Mouse (Mus musculus) CD4-positive, CD25-positive, alpha-beta regulatory T cell, adult 2 months (primary cell): ENCODE results near the gene Adarb2.

ENCODE experiments used
- DNase-seq: peaks from one replicate; pipeline ENCODE4 v3.0.0-alpha.2; 2012; ENCODE audit warnings: low read depth, low spot score

Adarb2 gene

DNA sequence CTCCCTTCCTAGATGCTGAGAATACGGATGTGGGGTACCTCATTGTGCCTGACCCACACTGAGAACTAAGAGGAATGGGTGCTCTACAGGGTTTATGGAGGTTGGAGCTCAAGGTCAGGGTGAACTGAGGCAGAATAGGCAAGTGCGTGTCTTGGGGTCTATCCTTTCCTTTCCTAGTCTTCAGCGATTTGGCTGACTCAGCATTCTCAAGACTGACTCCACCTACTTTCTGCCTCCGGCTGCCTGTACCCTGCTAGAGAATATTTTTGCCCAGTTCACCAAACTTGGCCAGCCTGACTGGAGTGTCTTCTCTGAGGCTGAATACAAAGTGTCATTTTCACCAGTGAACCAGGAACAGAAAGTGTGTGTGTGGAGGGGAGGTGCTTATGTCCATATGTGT, 163.4 kb downstream of the Adarb2 start:
- DNase-seq: no peak

DNA sequence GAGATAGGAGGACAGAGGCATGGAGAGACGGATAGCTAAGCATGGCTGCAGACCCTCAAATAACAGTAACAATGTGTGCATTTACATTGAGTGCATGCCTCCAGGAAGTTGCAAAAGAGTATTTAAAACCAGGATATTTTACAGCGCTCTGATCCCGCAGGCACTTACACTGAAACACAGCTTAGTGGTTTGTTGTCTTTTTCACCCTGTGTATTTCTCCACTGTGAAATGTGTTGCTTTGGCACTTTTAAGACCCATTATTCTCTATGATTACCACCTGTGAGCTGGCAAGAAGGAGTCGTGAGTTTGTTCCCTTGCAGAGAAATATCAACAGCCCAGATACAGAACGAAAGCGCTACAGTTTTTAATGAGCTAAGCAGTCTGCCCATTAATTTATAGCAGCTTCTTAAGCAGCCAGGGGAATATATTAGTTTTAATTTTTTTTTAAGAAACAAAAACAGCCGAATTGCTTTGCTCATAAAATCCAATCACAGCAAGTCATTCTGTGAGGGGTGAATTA, 167.3 kb downstream of the Adarb2 start:
- DNase-seq: no peak

DNA sequence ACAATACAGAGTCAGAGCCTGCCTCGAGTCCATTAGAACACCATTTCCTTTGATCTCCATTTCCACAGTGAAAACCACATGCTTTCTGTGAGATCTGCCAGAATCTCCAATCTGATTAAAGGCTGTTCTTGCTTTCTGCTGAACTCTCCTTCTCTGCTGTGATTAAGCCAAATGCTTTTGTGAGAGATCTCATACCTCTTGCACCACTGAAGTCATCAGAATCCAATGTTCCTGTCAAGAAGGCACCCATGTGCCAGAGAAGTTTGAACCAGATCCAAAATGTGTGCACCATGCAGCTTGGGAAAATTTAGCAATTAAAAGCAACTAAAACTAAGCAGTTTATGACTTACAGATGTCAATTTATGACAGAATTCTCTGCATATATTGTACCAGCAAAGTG, 185.9 kb downstream of the Adarb2 start:
- DNase-seq: no peak

DNA sequence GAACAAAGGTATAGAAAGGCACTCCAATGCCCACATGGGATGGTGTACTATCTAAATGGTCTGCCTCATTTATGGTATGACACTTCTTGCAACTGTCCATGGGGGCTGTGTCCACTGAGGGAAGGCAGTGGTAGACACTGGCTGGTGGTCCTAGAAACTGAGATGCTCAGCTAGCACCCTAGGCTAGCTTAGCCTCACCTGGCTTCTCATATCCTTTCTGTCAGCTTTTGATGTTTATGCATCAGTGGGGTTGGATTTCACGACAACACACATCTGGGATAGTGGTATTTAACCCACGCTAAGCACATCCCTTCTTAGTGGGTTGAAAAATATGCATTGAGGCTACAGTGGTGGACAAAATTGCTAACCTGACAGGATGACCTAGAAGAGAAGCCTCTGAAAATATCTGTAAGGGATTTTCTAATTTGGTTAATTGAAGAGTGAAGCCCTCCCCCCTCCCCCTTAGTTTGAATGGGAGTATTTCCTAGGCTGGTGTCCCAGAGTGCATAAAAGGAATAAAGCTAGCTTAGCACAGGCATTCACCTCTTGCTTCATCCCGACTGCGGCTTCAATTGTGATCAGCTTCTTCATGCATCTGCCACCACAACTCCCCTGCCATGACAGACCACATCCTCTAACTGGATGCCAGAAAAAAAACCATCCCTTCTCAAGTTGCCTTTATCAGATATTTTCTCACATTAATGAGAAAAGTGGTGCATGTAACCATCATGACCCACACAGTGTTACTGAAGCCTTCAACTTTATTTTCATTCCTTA, 197.8 kb downstream of the Adarb2 start:
- DNase-seq: peak; percentile 20

DNA sequence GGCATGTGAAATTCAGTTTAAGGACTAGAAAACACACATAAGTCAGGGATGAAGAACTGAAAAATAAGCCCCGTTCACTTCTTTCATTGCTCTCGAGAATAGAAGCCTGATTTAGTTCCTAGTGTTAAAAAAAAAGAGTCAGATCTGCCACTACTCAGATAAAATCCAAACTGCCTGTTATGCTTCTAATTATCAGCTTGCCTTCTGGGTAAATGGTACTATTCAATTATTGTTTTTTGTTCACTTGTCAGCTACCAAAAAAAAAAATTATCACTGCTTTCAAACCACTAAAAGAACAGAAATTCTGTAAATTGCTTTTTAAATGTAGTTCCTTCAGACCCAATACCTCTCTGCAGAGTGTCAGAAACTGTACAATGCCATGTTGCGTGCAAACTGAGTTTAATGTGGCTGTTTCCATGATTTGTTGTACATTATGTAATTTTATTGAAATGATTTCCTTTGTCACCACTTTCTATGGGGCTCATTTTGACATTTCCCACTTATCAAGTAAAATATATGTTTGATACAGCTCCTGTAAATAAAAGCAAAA, 199.7 kb downstream of the Adarb2 start:
- DNase-seq: no peak

DNA sequence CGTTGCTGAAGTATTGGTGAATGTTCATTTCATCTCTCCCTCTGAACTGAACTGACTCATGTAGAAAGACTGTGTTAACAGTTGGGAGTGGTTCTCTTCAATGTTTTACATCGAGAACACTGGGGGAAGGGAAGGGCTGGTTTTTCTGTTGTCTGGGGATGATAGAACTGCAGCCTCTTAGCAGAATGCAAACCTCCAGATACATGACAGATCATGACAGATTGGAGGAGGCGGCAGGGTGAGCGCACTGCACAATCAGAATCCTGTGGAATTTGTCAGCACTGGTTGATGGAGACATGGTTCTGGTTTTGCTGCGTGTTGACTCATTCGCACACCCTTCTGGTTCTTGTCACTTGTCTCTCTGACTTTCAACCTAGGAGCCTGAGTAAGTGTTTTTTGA, 203.4 kb downstream of the Adarb2 start:
- DNase-seq: no peak

DNA sequence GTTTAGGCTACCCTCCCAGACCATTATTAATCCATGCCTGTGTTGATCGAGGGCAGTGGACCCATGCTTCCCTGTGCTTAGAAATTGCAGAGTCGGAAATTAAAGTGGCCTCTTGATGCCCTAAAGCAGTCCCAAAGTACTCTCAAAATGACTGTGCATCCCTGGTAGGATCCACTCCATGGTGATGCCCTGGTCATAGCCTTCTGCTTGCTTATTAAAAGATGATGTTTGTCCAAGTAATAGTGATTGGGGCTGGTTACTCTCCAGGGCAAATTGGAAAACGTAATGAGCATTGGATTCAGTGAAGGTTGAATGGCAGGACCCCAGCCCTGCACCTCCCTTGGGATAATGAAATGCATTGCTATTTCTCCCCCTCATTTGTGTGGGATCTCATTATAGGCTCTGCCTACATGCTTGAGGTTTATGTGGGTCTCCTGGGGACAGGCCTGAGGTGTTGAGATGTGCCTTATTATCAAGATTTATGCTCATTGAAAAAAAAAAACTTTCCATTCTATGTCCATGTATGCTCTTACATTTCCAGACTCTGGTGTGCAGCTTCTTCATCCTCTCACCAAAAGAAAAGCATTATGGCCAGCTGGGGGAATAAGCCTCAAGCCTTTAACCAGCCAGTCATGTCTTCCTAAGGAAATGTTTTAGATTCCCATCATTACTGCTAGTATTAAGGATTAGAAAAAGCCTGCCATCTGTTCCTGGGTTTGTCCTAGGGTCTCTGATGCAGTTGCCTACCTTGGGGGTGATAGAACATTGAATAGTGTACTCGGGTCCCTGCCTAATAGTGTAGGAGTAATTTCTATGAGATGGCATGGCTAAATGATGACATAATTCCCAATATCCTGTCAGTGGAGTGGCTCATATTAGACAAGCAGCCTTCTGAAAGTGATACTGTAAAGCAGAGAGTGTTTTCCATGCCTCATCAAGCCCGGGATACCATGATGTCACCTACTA, 208.0 kb downstream of the Adarb2 start:
- DNase-seq: no peak

DNA sequence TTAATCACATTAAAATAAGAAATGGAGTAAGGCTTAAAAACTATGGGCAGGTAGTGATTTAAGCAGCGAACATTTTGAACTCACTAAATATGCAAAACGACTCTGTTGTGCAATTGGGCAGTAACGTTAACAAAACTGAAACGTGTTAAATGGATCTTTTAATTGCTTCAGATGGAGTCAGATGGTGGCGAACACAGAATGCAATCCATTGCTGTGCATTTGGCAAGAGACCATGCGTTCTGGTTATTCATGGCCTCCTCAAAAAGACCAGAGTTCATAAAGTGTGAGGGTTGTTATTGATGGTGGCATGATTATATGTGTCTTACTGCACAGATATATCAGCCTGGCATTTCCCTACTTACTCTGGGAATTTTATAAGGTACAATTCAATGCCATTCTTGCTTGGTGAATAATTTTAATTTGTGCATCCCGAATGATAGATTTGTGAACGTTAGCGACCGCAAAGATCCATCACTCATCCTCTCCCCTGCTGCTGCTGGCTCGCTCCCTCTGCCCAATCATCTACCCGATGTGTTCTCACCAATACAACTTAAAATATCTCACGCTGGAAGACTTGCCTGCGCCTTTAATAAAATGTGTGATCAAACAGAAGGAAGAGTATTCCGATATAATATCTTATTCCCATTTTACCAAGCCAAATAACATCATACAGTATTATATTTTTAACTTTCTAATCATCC, 221.5 kb downstream of the Adarb2 start:
- no peak for DNase-seq

DNA sequence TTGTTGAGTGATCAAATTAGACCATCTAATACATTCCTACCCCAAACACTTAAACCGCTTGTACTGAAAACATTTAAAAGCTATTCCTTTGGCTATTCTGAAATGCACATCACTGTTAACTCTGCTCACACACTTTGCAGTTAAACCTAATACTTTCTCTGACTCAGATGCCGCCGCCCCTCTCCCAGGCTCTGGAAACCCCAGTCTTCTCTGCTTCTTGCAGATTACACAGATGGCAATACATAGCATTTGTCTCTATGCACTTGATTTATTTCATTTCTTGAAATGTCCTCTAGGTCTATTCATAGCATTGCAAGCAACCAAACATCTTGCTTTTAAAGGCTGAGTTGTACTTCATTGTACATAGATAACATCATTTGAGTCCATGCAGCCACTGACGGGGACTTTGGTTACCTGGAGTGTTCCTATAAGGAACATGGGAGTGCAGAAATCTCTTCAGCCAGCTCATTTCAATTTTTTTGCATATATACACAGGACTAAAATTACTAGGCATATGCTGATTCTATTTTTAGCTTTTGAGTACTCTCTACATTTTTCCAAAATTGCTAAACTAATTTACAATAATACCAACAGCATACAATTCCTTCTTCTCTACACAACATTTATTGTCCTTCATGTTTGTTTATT, 236.6 kb downstream of the Adarb2 start:
- no peak for DNase-seq

DNA sequence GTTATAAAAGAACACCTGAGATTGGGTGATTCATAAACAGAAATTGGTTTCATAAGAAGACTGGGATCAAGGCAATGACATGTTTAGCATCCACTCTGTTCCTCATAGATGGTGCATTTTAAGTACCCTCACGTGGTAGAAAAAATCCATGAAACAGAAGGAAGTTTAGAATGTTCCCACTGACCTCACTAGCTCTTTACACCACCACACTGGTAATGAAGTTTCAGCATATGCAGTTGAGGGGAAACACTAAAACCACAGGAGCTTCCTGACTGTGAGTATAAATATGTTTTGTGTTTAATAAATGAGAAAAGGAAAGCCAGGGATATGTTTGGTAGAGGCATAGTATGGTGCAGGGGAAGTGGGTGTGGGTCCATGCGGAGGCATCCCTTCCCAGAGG, 242.7 kb downstream of the Adarb2 start:
- no peak for DNase-seq

DNA sequence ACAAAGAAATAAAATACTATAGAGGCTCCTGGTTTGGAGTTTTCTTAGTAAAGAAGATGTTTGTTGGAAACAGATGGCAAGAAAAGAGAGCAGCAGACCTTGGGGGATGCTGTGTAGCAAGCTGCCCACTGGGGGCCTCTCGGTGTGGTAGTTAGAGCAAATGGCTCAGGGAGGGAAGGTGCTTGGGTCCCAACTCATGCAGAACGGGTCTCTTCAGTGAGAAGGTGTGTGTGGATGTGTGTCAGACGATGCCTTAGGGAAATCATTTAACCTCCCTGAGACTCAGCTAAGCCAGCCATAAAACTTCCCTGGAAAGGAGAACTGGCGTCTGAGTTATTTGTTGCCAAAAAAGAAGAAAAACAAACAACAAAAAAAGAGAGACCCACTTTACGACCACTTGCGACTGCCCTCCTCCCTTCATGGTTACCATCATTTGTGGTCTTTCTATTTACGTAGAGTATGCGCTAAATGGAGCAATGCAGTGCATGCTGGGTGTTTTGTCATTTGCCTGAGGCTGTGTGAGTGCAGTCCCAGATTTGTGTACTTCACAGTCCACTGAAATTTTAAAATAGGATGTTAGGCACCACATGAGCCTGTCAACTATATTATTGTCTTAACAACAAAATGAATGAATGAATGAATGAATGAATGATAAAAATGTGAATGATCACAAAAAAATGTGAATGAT, 245.7 kb downstream of the Adarb2 start:
- DNase-seq: no peak

DNA sequence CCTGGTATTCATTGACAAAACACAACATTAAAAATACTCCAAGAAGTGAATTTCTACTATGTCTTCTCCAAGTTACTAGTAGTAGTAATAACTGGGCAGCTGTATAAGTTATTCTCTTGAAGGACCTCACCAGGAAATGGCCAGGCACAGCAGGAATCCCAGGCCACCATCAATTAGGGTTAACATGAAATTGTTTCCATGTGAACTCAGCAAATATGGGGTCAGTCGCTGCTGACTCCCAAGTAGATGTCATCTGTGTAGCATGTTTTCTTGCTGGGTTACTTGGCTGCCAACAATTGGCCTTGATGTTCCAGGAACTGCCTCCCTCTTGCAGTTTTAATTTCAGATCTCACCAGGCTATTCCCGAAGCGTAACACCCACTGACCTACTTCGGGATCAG, 248.9 kb downstream of the Adarb2 start:
- DNase-seq: no peak

DNA sequence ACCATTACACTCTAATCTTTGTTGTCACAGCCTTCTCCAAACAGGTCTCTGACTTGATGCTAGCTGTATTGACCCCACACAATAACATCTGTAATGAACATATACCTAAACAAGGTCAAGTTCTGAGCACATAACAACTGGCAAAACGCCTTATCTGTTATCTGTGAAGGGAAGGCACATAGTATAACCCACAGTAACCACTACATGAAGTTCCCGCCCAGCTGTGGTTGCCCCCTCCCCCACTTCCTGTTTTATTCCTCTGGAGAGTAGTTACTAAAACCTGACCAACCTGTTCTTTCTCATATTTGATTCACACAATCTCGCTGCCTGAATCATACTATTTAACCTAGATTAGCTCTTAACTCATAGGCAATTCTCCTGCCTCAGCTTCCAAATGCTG, 254.2 kb downstream of the Adarb2 start:
- DNase-seq: peak; percentile 76

DNA sequence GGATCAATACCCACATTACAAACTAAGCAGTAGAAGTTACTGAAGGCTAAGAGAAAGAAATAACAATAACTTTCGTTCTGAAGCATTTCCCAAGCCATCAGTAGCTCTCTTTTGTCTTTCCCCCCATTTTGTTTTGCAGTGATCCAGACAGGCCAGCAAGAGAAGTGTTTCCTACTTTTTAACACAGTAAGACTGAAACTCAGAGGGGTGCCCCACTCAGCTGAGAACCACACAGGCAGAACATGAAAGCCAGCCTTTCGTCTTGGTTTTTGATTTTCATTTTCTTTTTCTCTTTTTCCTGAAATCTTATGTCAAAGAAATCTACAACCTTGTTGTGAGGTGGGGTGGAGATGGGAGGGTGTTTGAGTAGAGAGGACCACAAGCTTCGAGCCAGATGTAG, 255.2 kb downstream of the Adarb2 start:
- DNase-seq: peak; percentile 32

DNA sequence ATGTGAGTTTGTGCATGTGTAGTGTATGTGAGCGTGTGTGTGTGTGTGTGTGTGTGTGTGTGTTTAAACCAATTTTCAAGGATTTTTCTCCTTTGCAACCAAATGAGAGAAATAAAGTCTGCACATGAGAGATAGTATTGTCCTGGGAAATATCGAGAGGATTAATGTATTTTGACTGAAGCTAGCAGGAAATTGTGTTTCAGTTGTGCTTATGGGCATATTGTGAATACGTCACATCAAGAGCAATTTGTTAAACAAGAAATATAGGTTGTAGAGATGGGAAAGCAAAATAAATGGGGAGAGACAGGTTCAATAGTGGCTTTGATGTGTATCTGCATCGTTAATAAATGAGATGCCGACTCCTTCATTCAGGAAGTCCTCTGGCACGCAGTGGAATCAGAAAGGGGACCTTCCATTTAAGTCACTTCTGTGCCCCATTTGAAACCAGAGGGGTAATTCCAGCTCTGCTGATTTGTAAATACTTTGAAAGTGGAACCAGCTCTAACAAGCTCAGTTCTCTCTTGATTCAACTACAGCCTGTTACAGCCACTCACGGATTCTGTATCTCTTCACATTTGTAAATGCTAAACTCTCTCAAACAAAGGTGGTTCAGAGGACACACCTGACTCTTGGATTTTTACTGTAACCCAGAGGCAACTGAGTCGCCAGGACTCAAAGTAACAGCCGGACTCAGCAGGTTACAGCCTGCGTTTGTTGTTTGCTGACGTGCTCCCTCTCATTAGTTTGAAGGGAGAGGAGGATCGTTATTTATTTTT, 265.1 kb downstream of the Adarb2 start:
- no peak for DNase-seq

DNA sequence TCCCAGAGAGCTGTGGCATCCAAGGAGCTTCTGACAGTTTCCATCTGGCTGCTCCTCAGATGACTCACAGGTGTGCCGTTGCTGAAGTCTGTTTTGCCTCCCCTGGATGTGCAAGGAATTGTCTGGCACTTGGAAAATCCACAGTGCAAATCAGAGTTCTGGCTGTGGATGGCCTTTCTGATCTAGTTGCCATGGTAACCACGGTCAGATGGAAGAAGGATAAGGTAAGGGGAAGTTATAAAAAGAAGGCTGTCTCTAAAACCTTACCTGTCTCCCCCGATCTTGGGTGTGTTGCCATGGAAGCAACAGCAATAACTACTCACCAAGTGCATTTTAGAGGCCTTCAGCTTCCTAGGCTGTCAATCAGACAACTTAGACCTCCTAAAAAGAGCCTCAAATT, 273.6 kb downstream of the Adarb2 start:
- no peak for DNase-seq

DNA sequence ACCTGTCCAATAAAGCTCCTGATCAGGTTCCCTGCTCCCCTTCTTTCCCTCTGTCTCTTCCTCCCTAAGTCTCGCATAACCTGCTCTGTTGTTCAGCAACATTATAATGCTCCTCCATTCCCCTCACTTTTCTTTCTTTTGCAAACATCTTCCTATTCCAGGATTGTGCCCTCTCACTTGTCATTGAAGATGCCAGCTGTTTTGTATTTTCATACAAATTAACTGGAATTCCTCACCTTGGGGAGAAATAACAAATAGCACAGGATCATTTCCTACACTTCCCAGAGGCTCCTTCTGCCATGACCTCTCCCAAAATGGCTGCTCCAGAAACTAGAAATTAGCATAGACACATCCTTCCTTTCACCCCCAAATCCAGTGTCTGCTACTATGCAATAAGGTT, 276.1 kb downstream of the Adarb2 start:
- DNase-seq: no peak

DNA sequence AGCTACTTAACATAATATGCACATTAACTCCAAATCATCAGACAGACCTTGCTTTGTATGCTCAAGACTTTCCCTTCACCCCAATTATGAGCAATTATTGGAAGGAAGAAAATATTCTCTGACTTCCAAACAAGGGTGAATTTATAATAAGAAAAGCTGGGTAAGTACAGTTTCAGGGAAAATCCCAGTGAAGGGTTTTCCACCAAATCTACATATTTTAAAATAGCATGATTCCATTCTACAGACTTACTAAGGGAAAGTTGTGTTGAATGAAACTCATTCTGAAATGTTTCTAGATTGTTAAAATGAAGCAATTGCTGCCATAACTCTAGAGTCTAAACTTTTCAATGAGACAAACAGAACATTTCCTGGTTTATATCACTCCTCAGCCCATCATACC, 277.3 kb downstream of the Adarb2 start:
- no peak for DNase-seq

DNA sequence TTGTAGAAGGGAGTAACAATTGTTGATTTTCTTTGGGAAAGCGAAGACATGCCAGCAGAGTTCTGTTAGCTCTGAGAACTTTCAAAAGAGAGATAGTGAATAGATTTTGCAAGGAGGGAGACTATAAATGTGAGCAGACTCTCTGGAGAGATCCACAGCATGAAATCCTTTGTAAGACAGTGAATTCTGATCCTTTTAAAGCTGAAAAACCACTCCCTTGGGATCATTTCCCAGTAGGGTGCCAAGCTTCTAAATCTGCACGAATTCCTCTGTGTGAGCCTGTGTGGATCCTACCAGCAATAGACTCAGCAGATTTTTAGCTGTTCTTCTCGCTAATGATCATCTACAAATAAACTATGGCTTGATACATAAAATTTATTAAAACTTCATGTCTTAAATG, 278.7 kb downstream of the Adarb2 start:
- no peak for DNase-seq
